Mouse (Mus musculus) bone marrow, adult 2 months (tissue): ENCODE measurements around the gene Oprd1.

ENCODE experiments used
- CTCF ChIP-seq: fragments of 200-500 bp; IDR thresholded peaks from 2 replicates; pipeline ENCODE4 v1.5.1; 2011; ENCODE audit warnings: low read length, control low read depth; ENCODE audit not compliant: control insufficient read depth, insufficient read depth
- POLR2A ChIP-seq: fragments of 200-500 bp; IDR thresholded peaks from 2 replicates; pipeline ENCODE4 v1.6.1; 2011; ENCODE audit warnings: low read depth, mild to moderate bottlenecking, control low read depth, low read length, borderline replicate concordance; ENCODE audit not compliant: control insufficient read depth

GRCm38 (mm10) chr4:132130134-132130533, 14.2 kb downstream of the Oprd1 start:
- no peak for TF ChIP-seq CTCF
- TF ChIP-seq POLR2A = no peak
